In genomic region chr11:97611076-97611475, GRCm38 (mm10) we compare ENCODE assay signal across 11 mouse cellular contexts. TPM values are rescaled to one million over a fixed set of nuclear protein-coding genes. Genes with fewer than 3 reads are reported as not detected.
DNase-seq lines count a peak whose midpoint lies in the region; ATAC-seq and TF ChIP-seq lines count a peak whose summit lies in the region.
"Had no signal": no experiment of that assay in that cellular context is flagged by ENCODE, and none has a peak within 500 bp of the region (broad histone marks: within the 10 kb centered on the region; RNA-seq: fewer than 3 reads in every experiment).

No protein-coding gene starts in this region.

- H3K27me3 ChIP-seq in kidney, embryonic 16.5 days (ENCODE audit: insufficient read depth, low read length) = peaks cover 2% of the 10 kb centered on the region; the same call in 1 of the 2 replicates

- TF ChIP-seq POLR2A in cortical plate, adult 2 months (IDR thresholded peaks at IDR 0.05; ENCODE audit: extremely low read depth, insufficient read depth, low read length) = no peak

- no peaks in the 10 kb centered on the region for H3K36me3 ChIP-seq in kidney, embryonic 16.5 days (ENCODE audit: insufficient read depth, low read length)
- H3K36me3 ChIP-seq: liver, embryonic 13.5 days; midbrain, embryonic 12.5 days had no signal

- H3K27ac ChIP-seq in kidney, embryonic 16.5 days (ENCODE audit: low read length) = no peak overlapping the region
- peak overlapping the region; percentile 95 for H3K27ac ChIP-seq in cortical plate, adult 2 months (ENCODE audit: insufficient read depth, low read length)
- H3K27ac ChIP-seq: liver, embryonic 13.5 days; midbrain, embryonic 12.5 days had no signal

- H3K4me3 ChIP-seq in kidney, embryonic 16.5 days (ENCODE audit: low read length) = no peak overlapping the region
- no peak overlapping the region for H3K4me3 ChIP-seq in cortical plate, adult 2 months (ENCODE audit: insufficient read depth, low read length)
- H3K4me3 ChIP-seq: liver, embryonic 13.5 days; midbrain, embryonic 12.5 days had no signal

- H3K4me2 ChIP-seq in kidney, embryonic 16.5 days (replicated peaks; ENCODE audit: low read depth, low read length) = no peak overlapping the region
- H3K4me2 ChIP-seq: liver, embryonic 13.5 days; midbrain, embryonic 12.5 days had no signal

- no peak overlapping the region for H3K9ac ChIP-seq in kidney, embryonic 16.5 days (replicated peaks; ENCODE audit: low read length)
- H3K9ac ChIP-seq: liver, embryonic 13.5 days; midbrain, embryonic 12.5 days had no signal

- 63% methylated on average over 8 of the region's 8 CpGs for WGBS in kidney, embryonic 16.5 days

- DNase-seq in kidney, adult 11 months = peak; percentile 71
- DNase-seq in kidney, postnatal 25 days = peak; percentile 51 to 79
- DNase-seq in right cerebral cortex, adult 18-20 months = peak; percentile 93
- DNase-seq in natural killer cell, adult 2 months (ENCODE audit: low spot score in 2 of 2) = no peak
- DNase-seq in cerebellum, adult 11 months = no peak
- DNase-seq: liver, embryonic 13.5 days had no signal

- no peaks in the 10 kb centered on the region for H3K4me1 ChIP-seq in kidney, embryonic 16.5 days (ENCODE audit: insufficient read depth, low read length)
- H3K4me1 ChIP-seq in cortical plate, adult 2 months (ENCODE audit: control insufficient read depth, insufficient read depth, low read length) = peaks cover 11% of the 10 kb centered on the region
- H3K4me1 ChIP-seq: liver, embryonic 13.5 days had no signal

- no peaks in the 10 kb centered on the region for H3K9me3 ChIP-seq in kidney, embryonic 16.5 days (ENCODE audit: low read length)
- H3K9me3 ChIP-seq: liver, embryonic 13.5 days; midbrain, embryonic 12.5 days had no signal

- TF ChIP-seq CTCF in cortical plate, adult 2 months (IDR thresholded peaks at IDR 0.05; ENCODE audit: extremely low read depth, insufficient read depth, low read length) = no peak

- no peak for ATAC-seq in kidney, embryonic 16.5 days (ENCODE audit: low FRiP score, low TSS enrichment)
- no peak for ATAC-seq in megakaryocyte-erythroid progenitor cell, adult 5-6 weeks (replicated peaks; ENCODE audit: low FRiP score, low TSS enrichment, poor library complexity, severe bottlenecking)
- ATAC-seq: intestine, embryonic 16.5 days had no signal

RNA-seq across cellular contexts. Expression of gene Epop, which starts 18.4 kb away (rescaled TPM):
- 2.3 and 2.5 TPM in 2 replicates for polyA plus RNA-seq in kidney, embryonic 16.5 days (2015; fragmentation: Nextera tagmentation; extraction: Ambion mirVana)
- polyA plus RNA-seq in cortical plate, adult 2 months (2012; rRNA removed) = 89.5 and 95.2 TPM in 2 replicates
- 2.6 and 2.9 TPM in 2 replicates for total RNA-seq in megakaryocyte-erythroid progenitor cell, adult 5-6 weeks (2014; fragmentation: Nextera tagmentation)
- 0.61 and 2.6 TPM in 2 replicates for total RNA-seq in megakaryocyte-erythroid progenitor cell, adult 5-6 weeks (2017)

RNA-seq across cellular contexts. Expression of gene Srcin1, which starts 35.1 kb away (rescaled TPM):
- 1.0 and 1.1 TPM in 2 replicates for polyA plus RNA-seq in kidney, embryonic 16.5 days (2015; fragmentation: Nextera tagmentation; extraction: Ambion mirVana)
- 141 and 146 TPM in 2 replicates for polyA plus RNA-seq in cortical plate, adult 2 months (2012; rRNA removed)
- total RNA-seq in megakaryocyte-erythroid progenitor cell, adult 5-6 weeks (2014; fragmentation: Nextera tagmentation) = not detected in 2 replicates
- not detected in 2 replicates for total RNA-seq in megakaryocyte-erythroid progenitor cell, adult 5-6 weeks (2017)
- polyA plus RNA-seq: liver, embryonic 13.5 days had no signal

RNA-seq across cellular contexts. Expression of gene Mllt6, which starts 52.1 kb away (rescaled TPM):
- polyA plus RNA-seq in kidney, embryonic 16.5 days (2015; fragmentation: Nextera tagmentation; extraction: Ambion mirVana) = 4.1 and 5.5 TPM in 2 replicates
- 78.5 and 83.4 TPM in 2 replicates for polyA plus RNA-seq in cortical plate, adult 2 months (2012; rRNA removed)
- 5.4 and 6.1 TPM in 2 replicates for total RNA-seq in megakaryocyte-erythroid progenitor cell, adult 5-6 weeks (2014; fragmentation: Nextera tagmentation)
- total RNA-seq in megakaryocyte-erythroid progenitor cell, adult 5-6 weeks (2017) = 4.8 and 5.4 TPM in 2 replicates

Comparison
In these comparisons a context has a peak if more than half of its experiments do, and no peak if none do; other contexts are left out.
1. DNase-seq: peak in kidney, adult 11 months (single experiment), kidney, postnatal 25 days (2 of 2) and right cerebral cortex, adult 18-20 months (single experiment); none in natural killer cell, adult 2 months (0 of 2) and cerebellum, adult 11 months (single experiment).
2. RNA of gene Epop, which starts 18.4 kb away (polyA plus RNA-seq): 89.5 to 95.2 TPM in cortical plate, adult 2 months; 2.3 to 2.5 TPM in kidney, embryonic 16.5 days; every median in the first group is over 10 times any median in the second.
3. RNA of gene Srcin1, which starts 35.1 kb away (polyA plus RNA-seq): 141 to 146 TPM in cortical plate, adult 2 months; 1.0 to 1.1 TPM in kidney, embryonic 16.5 days; every median in the first group is over 10 times any median in the second.
4. RNA of gene Mllt6, which starts 52.1 kb away (polyA plus RNA-seq): 78.5 to 83.4 TPM in cortical plate, adult 2 months; 4.1 to 5.5 TPM in kidney, embryonic 16.5 days; every median in the first group is over 10 times any median in the second.